Mouse (Mus musculus) cortical plate, adult 2 months (tissue): ENCODE data around the gene Pecam1.

ENCODE experiments used
- CTCF ChIP-seq: fragments of 200-500 bp; IDR thresholded peaks from 2 replicates; pipeline ENCODE4 v1.5.1; 2011; ENCODE audit warnings: mild to moderate bottlenecking, control low read depth, low read length; ENCODE audit not compliant: insufficient read depth; ENCODE audit errors: extremely low read depth
- POLR2A ChIP-seq: fragments of 200-500 bp; IDR thresholded peaks from 2 replicates; pipeline ENCODE4 v1.6.1; 2011; ENCODE audit warnings: mild to moderate bottlenecking, low read length, control low read depth; ENCODE audit not compliant: insufficient read depth; ENCODE audit errors: extremely low read depth

- TF ChIP-seq CTCF (no peak), POLR2A (no peak)
Observed at GRCm38 (mm10) chr11:106607316-106607715, 143.1 kb downstream of the Pecam1 start.
